Mouse (Mus musculus) thymus, adult 2 months (tissue): Measurements from ENCODE around the gene Tbpl1.

ENCODE experiments used
- CTCF ChIP-seq: fragments of 200-500 bp; IDR thresholded peaks from 2 replicates; pipeline ENCODE4 v1.5.1; 2012; ENCODE audit warnings: mild to moderate bottlenecking, control low read depth, low read length, moderate library complexity, borderline replicate concordance; ENCODE audit not compliant: control insufficient read depth, poor library complexity, insufficient read depth; ENCODE audit errors: extremely low read depth
- POLR2A ChIP-seq: fragments of 200-500 bp; IDR thresholded peaks from 2 replicates; pipeline ENCODE4 v1.6.1; 2012; ENCODE audit warnings: mild to moderate bottlenecking, low read length, control low read depth, moderate library complexity; ENCODE audit not compliant: control insufficient read depth, poor library complexity, insufficient read depth; ENCODE audit errors: extremely low read depth

DNA sequence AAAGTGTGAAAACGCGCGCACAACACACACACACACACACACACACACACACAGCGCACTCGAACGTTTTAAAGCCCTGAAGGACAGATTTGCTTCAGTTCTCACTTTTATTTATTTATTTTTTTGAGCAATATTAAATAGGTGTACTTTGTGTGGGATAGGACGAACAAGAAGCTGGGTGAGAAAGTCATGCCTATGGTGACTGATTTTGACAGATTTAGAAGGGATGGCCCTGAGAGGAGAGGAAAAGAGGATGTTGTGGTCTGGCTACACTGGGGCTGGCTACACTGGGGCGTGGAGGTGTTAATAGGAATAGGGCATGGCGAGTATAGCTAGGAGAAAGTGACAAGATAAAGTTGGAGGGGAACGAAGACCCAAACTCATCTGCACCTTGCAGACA is 443 bp upstream of the Tbpl1 start:
- TF ChIP-seq POLR2A = no peak
- TF ChIP-seq CTCF = no peak
